In genomic region chr8:48309191-48309987, GRCm38 (mm10) we compare ENCODE assay signal across 9 mouse cellular contexts.
DNase-seq lines count a peak whose midpoint lies in the region; ATAC-seq and TF ChIP-seq lines count a peak whose summit lies in the region.
"Had no signal": no experiment of that assay in that cellular context is flagged by ENCODE, and none has a peak within 500 bp of the region (broad histone marks: within the 10 kb centered on the region; RNA-seq: fewer than 3 reads in every experiment).

No protein-coding gene starts in this region.

- no peak for TF ChIP-seq CTCF in forebrain, postnatal 0 days (IDR thresholded peaks at IDR 0.05; ENCODE audit: low read depth)

- H3K9me3 ChIP-seq in forebrain, embryonic 10.5 days: no peaks in the 10 kb centered on the region
- no peaks in the 10 kb centered on the region for H3K9me3 ChIP-seq in forebrain, postnatal 0 days (ENCODE audit: low read length)
- H3K9me3 ChIP-seq in embryonic facial prominence, embryonic 13.5 days: no peaks in the 10 kb centered on the region
- H3K9me3 ChIP-seq in hindbrain, embryonic 14.5 days (ENCODE audit: control insufficient read depth, low read length): no peaks in the 10 kb centered on the region
- H3K9me3 ChIP-seq: hindbrain, embryonic 15.5 days had no signal

- no peaks in the 10 kb centered on the region for H3K27me3 ChIP-seq in forebrain, embryonic 10.5 days (ENCODE audit: poor library complexity, severe bottlenecking)
- H3K27me3 ChIP-seq in forebrain, postnatal 0 days (ENCODE audit: insufficient read depth, low read length): no peaks in the 10 kb centered on the region
- H3K27me3 ChIP-seq in embryonic facial prominence, embryonic 13.5 days: no peaks in the 10 kb centered on the region
- H3K27me3 ChIP-seq in hindbrain, embryonic 14.5 days (ENCODE audit: control insufficient read depth, insufficient read depth, low read length): no peaks in the 10 kb centered on the region
- no peaks in the 10 kb centered on the region for H3K27me3 ChIP-seq in myocyte (ENCODE audit: control insufficient read depth, insufficient read depth, insufficient read length)
- H3K27me3 ChIP-seq: hindbrain, embryonic 15.5 days had no signal

- DNase-seq in forebrain, embryonic 10.5 days (ENCODE audit: extremely low spot score, low spot score): peak; percentile 28
- no peak for DNase-seq in forebrain, postnatal 0 days
- no peak for DNase-seq in hindbrain, embryonic 14.5 days (ENCODE audit: low spot score)
- no peak for DNase-seq in spleen, postnatal 10 days (ENCODE audit: low spot score in 2 of 2)
- no peak for DNase-seq in right cerebral cortex, postnatal 36 days (ENCODE audit: low spot score in 2 of 2)

- no peak overlapping the region for H3K4me3 ChIP-seq in forebrain, embryonic 10.5 days
- no peak overlapping the region for H3K4me3 ChIP-seq in forebrain, postnatal 0 days (ENCODE audit: low read depth, low read length)
- no peak overlapping the region for H3K4me3 ChIP-seq in embryonic facial prominence, embryonic 13.5 days
- no peak overlapping the region for H3K4me3 ChIP-seq in hindbrain, embryonic 14.5 days (replicated peaks; ENCODE audit: low read length)
- H3K4me3 ChIP-seq in myocyte: no peak overlapping the region
- H3K4me3 ChIP-seq: hindbrain, embryonic 15.5 days had no signal

- H3ac ChIP-seq in myocyte (ENCODE audit: control insufficient read depth, insufficient read length): no peak overlapping the region

- no peak for TF ChIP-seq POLR2A in myocyte (IDR thresholded peaks at IDR 0.05; ENCODE audit: insufficient read length, low read depth)

- H3K4me2 ChIP-seq in forebrain, postnatal 0 days (ENCODE audit: low read depth): no peak overlapping the region
- no peak overlapping the region for H3K4me2 ChIP-seq in embryonic facial prominence, embryonic 13.5 days
- H3K4me2 ChIP-seq in hindbrain, embryonic 14.5 days (replicated peaks): no peak overlapping the region
- H3K4me2 ChIP-seq in myocyte (ENCODE audit: low read depth): no peak overlapping the region
- H3K4me2 ChIP-seq: hindbrain, embryonic 15.5 days had no signal

- no peak overlapping the region for H3K9ac ChIP-seq in forebrain, postnatal 0 days
- no peak overlapping the region for H3K9ac ChIP-seq in embryonic facial prominence, embryonic 13.5 days
- no peak overlapping the region for H3K9ac ChIP-seq in hindbrain, embryonic 14.5 days
- H3K9ac ChIP-seq: hindbrain, embryonic 15.5 days had no signal

- no peaks in the 10 kb centered on the region for H3K79me2 ChIP-seq in myocyte (ENCODE audit: control insufficient read depth, insufficient read depth)

- H3K4me1 ChIP-seq in forebrain, embryonic 10.5 days: peaks cover 28% of the 10 kb centered on the region
- H3K4me1 ChIP-seq in forebrain, postnatal 0 days (ENCODE audit: insufficient read depth): peaks cover 37% of the 10 kb centered on the region
- H3K4me1 ChIP-seq in embryonic facial prominence, embryonic 13.5 days: peaks cover 36% of the 10 kb centered on the region
- H3K4me1 ChIP-seq in hindbrain, embryonic 14.5 days (replicated peaks; ENCODE audit: control insufficient read depth, insufficient read depth, low read length): peaks cover 43% of the 10 kb centered on the region

- 53% methylated on average over 16 of the region's 16 CpGs for WGBS in forebrain, embryonic 10.5 days
- WGBS in forebrain, postnatal 0 days: 32% methylated on average over 16 of the region's 16 CpGs
- 48% methylated on average over 16 of the region's 16 CpGs for WGBS in embryonic facial prominence, embryonic 13.5 days
- 53% methylated on average over 16 of the region's 16 CpGs for WGBS in hindbrain, embryonic 14.5 days

- H3K36me3 ChIP-seq in forebrain, embryonic 10.5 days (replicated peaks): peaks cover 41% of the 10 kb centered on the region
- no peaks in the 10 kb centered on the region for H3K36me3 ChIP-seq in forebrain, postnatal 0 days (ENCODE audit: insufficient read depth)
- H3K36me3 ChIP-seq in embryonic facial prominence, embryonic 13.5 days: peaks cover 23% of the 10 kb centered on the region
- H3K36me3 ChIP-seq in hindbrain, embryonic 14.5 days (replicated peaks; ENCODE audit: control insufficient read depth, insufficient read depth): no peaks in the 10 kb centered on the region
- H3K36me3 ChIP-seq in myocyte (ENCODE audit: control insufficient read depth, insufficient read depth): peaks cover 3% of the 10 kb centered on the region
- H3K36me3 ChIP-seq: hindbrain, embryonic 15.5 days had no signal

- peak overlapping the region; percentile 69 for H3K27ac ChIP-seq in forebrain, embryonic 10.5 days
- no peak overlapping the region for H3K27ac ChIP-seq in forebrain, postnatal 0 days (ENCODE audit: low read depth, low read length)
- peak overlapping the region; percentile 58 for H3K27ac ChIP-seq in embryonic facial prominence, embryonic 13.5 days
- peak overlapping the region; percentile 18 for H3K27ac ChIP-seq in hindbrain, embryonic 14.5 days

- ATAC-seq in forebrain, postnatal 0 days: no peak
- ATAC-seq in embryonic facial prominence, embryonic 13.5 days (ENCODE audit: insufficient number of reproducible peaks, insufficient read depth, low FRiP score, low TSS enrichment, low read depth): peak; percentile 18; the same call in 1 of the 2 replicates
- ATAC-seq in hindbrain, embryonic 14.5 days (ENCODE audit: low FRiP score): 0 out of 2 replicates have a peak, but pooled peaks have one; percentile 13
- no peak for ATAC-seq in erythroblast, adult 5-6 weeks (replicated peaks; ENCODE audit: low FRiP score, poor library complexity, severe bottlenecking)

TF ChIP-seq in myocyte, 11 proteins besides CTCF, POLR2A, EP300 and RAD21:
- peak in 1 of 3 experiments; percentile 52 for TF ChIP-seq MYOD1 (IDR thresholded peaks at IDR 0.05; ENCODE audit: control insufficient read depth in 1 of 3, insufficient read length in 2 of 3, low read depth in 2 of 3)
- peak; percentile 68; the same call in 1 of the 2 replicates for TF ChIP-seq CEBPB (IDR thresholded peaks at IDR 0.05; ENCODE audit: insufficient read depth, poor library complexity, severe bottlenecking)
- no peak for TF ChIP-seq TCF3 (IDR thresholded peaks at IDR 0.05; ENCODE audit: insufficient read length, low read depth)
- TF ChIP-seq USF1 (IDR thresholded peaks at IDR 0.05; ENCODE audit: low read depth): peak; percentile 46

Comparison
In these comparisons a context has a peak if more than half of its experiments do, and no peak if none do; other contexts are left out.
1. ATAC-seq: peak in embryonic facial prominence, embryonic 13.5 days (single experiment) and hindbrain, embryonic 14.5 days (single experiment); none in forebrain, postnatal 0 days (single experiment) and erythroblast, adult 5-6 weeks (single experiment).